Mouse (Mus musculus): ENCODE measurements around the gene Pikfyve.

DNA sequence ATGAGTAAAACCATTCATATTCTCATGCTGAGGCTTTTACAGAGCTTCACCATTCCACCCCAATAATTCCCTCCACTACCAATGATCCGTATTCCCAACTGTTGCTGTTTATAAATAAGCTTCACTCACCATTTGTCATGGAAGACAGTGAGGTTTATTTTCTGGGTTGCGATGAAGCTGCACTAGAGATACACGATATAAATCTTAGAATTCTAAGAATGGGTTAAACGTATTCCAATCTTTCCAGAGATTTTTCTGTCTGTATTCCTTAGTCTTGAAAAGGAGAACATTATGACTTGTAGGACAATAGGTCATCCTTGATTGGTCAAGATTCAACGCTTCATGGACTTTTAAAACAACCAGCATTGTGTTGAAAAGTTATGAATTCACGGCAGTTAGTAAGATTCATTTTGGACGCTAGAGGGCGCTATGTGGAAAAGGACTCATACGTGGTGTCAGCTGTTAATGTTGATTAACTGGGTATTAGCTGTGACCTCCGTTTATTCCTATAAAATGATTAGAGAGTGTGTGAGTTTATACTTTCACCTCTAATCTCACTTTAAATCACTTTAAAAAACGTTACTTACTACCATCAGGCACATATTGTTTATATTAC, 6.7 kb upstream of the Pikfyve start:
- TF ChIP-seq GATA1 (IDR thresholded peaks at IDR 0.05; ENCODE audit: borderline replicate concordance, low read length) (no peak), FLI1 (IDR thresholded peaks at IDR 0.05; ENCODE audit: low read length) (no peak)
